Mouse (Mus musculus): ENCODE results near the gene Arhgap25. TPM values are rescaled to one million over a fixed set of nuclear protein-coding genes. Genes with fewer than 3 reads are reported as not detected.

Gene Arhgap25
- total and polyA plus RNA-seq, 2 experiments, result 0.40 to 1.6 TPM

GRCm38 (mm10) chr6:87499791-87500190 is 33.3 kb downstream of the Arhgap25 start:
- Histone ChIP-seq H3K27ac (replicated peaks; ENCODE audit: insufficient read depth, low read depth, low read length) (no peak overlapping the region), H3K4me3 (ENCODE audit: insufficient read depth, low read depth, low read length) (no peak overlapping the region), H3K36me3 (ENCODE audit: control insufficient read depth, insufficient read depth, low read length) (no peaks in the 10 kb centered on the region), H3K27me3 (ENCODE audit: control insufficient read depth, insufficient read depth, low read length) (no peaks in the 10 kb centered on the region), H3K9ac (ENCODE audit: low read depth, low read length) (no peak overlapping the region), H3K4me1 (ENCODE audit: control insufficient read depth, insufficient read depth, low read length) (no peaks in the 10 kb centered on the region), H3K79me2 (ENCODE audit: control insufficient read depth, insufficient read depth, low read length) (no peaks in the 10 kb centered on the region)
- DNase-seq (ENCODE audit: extremely low read depth, low read depth, low spot score), result peak; percentile 24
- WGBS, result 65% methylated on average over 6 of the region's 6 CpGs
- TF ChIP-seq CTCF (IDR thresholded peaks at IDR 0.05; ENCODE audit: low read depth, low read length), result no peak
- TF ChIP-seq POLR2A (IDR thresholded peaks at IDR 0.05; ENCODE audit: extremely low read depth, insufficient read depth, low read length), result no peak

DNA sequence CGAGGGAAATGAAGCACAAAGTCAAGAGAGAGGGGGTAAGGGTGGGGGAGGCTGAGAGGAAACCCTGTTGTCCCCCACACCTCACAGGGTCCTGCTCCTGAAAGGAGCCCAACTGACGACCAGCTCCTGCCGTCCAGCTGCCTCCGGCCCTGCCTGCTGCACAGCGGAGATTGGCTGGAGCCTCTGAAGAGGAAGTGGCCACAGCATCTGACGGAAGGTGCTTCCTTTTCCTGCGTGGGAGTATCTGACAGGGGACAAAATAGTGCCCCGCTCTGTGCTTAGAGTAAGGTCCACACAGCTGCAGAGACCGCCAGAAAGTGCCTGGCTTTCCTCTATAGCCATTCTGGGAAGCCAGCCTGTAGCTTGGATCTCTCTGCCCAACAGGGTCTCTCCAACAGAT is 36.9 kb downstream of the Arhgap25 start:
- DNase-seq (ENCODE audit: extremely low read depth, low read depth, low spot score), result no peak
- Histone ChIP-seq H3K27ac (replicated peaks; ENCODE audit: insufficient read depth, low read depth, low read length) (no peak overlapping the region; the same call in 1 of the 2 replicates), H3K4me3 (ENCODE audit: insufficient read depth, low read depth, low read length) (peak overlapping the region; percentile 55), H3K79me2 (ENCODE audit: control insufficient read depth, insufficient read depth, low read length) (no peaks in the 10 kb centered on the region), H3K9ac (ENCODE audit: low read depth, low read length) (peak overlapping the region; percentile 70), H3K4me1 (ENCODE audit: control insufficient read depth, insufficient read depth, low read length) (no peaks in the 10 kb centered on the region), H3K36me3 (ENCODE audit: control insufficient read depth, insufficient read depth, low read length) (no peaks in the 10 kb centered on the region), H3K27me3 (ENCODE audit: control insufficient read depth, insufficient read depth, low read length) (no peaks in the 10 kb centered on the region)
- TF ChIP-seq CTCF (IDR thresholded peaks at IDR 0.05; ENCODE audit: low read depth, low read length), result no peak
- no peak for TF ChIP-seq POLR2A (IDR thresholded peaks at IDR 0.05; ENCODE audit: extremely low read depth, insufficient read depth, low read length)
- 63% methylated on average over 9 of the region's 9 CpGs for WGBS

DNA sequence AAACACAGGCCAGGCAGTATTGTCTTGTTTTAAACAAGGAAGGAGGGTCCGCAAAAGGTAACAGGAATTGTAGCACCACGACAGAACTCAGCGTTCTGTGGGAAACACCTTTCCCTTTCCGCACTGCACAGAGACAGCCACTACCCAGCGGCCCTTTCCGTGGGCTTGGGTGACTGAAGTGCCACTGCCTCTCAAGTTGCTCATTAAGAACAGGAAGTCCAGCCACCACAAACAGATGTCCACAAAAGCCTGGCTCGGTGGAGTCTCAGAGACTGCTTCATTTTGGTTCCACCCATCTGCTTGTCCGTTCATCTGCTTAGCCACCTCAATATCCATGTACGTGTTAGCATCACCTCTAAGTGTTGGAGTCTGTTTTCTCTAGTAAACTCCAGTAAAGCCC is 38.7 kb downstream of the Arhgap25 start:
- Histone ChIP-seq H3K36me3 (ENCODE audit: control insufficient read depth, insufficient read depth, low read length) (no peaks in the 10 kb centered on the region), H3K4me1 (ENCODE audit: control insufficient read depth, insufficient read depth, low read length) (no peaks in the 10 kb centered on the region), H3K79me2 (ENCODE audit: control insufficient read depth, insufficient read depth, low read length) (no peaks in the 10 kb centered on the region), H3K27ac (replicated peaks; ENCODE audit: insufficient read depth, low read depth, low read length) (no peak overlapping the region), H3K9ac (ENCODE audit: low read depth, low read length) (no peak overlapping the region), H3K27me3 (ENCODE audit: control insufficient read depth, insufficient read depth, low read length) (no peaks in the 10 kb centered on the region), H3K4me3 (ENCODE audit: insufficient read depth, low read depth, low read length) (no peak overlapping the region)
- no peak for DNase-seq (ENCODE audit: extremely low read depth, low read depth, low spot score)
- no peak for TF ChIP-seq POLR2A (IDR thresholded peaks at IDR 0.05; ENCODE audit: extremely low read depth, insufficient read depth, low read length)
- TF ChIP-seq CTCF (IDR thresholded peaks at IDR 0.05; ENCODE audit: low read depth, low read length), result no peak
- WGBS, result 67% methylated on average over 9 of the region's 9 CpGs

DNA sequence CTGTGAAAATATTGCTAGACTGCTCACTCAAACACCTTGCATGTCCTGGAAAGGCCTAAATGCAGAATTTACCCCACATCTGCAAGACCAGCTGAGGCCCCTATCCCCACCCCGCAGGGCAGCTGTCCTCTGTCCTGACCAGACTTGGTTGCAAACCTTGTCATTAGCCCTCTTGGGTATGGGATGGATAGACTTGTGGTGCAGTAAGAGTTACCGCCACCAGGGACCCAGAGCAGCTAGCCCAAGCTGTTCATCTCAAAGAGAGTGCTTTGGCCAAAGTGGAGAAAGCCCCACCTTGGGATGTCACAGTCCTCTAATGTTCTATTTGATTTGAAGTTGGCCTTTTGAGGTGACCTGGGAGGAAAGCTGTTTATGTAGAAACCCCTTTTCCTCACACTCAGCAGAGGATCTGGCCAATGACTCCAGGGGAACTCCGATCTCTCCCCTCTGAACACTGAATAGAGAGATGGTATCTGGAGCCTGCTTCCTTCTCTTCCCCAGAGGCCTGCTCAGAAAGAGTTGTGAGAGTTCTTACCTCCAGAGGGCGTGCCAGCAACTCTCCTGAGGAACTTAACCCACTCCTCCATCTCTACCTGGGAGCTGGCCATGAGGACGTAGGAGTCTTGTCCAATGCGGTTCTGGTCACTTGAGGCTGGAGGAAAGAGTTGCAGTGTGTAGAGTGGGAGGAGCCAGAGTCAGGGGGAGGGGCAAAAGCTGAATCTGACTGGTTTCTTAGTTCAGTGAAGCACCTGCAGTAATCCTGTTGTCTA is 45.2 kb downstream of the Arhgap25 start:
- Histone ChIP-seq H3K36me3 (ENCODE audit: control insufficient read depth, insufficient read depth, low read length) (no peaks in the 10 kb centered on the region), H3K27ac (replicated peaks; ENCODE audit: insufficient read depth, low read depth, low read length) (no peak overlapping the region), H3K79me2 (ENCODE audit: control insufficient read depth, insufficient read depth, low read length) (no peaks in the 10 kb centered on the region), H3K27me3 (ENCODE audit: control insufficient read depth, insufficient read depth, low read length) (no peaks in the 10 kb centered on the region), H3K4me1 (ENCODE audit: control insufficient read depth, insufficient read depth, low read length) (no peaks in the 10 kb centered on the region), H3K9ac (ENCODE audit: low read depth, low read length) (no peak overlapping the region), H3K4me3 (ENCODE audit: insufficient read depth, low read depth, low read length) (no peak overlapping the region)
- TF ChIP-seq CTCF (IDR thresholded peaks at IDR 0.05; ENCODE audit: low read depth, low read length) (no peak), POLR2A (IDR thresholded peaks at IDR 0.05; ENCODE audit: extremely low read depth, insufficient read depth, low read length) (no peak)
- no peak for DNase-seq (ENCODE audit: extremely low read depth, low read depth, low spot score)
- 65% methylated on average over 6 of the region's 6 CpGs for WGBS

DNA sequence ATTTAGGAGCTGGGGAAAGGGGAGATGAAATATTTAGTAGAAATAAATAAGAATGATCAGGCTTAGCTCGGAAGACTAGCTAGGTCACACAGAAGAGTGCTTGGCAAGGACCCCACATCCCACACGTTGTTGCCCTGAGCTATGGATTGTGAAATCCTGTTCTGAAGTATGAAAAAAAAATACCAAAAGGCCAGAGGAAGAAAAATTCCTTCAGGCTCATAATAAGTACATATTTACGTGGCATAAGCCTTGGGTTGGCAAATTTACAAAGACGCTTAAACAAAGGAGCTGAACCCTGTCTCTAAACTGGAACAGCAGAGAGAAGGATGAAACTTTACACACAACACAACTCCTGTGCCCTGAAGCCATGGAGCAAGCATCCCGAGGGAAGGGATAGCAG is 48.3 kb downstream of the Arhgap25 start:
- Histone ChIP-seq H3K9ac (ENCODE audit: low read depth, low read length) (no peak overlapping the region), H3K27me3 (ENCODE audit: control insufficient read depth, insufficient read depth, low read length) (no peaks in the 10 kb centered on the region), H3K27ac (replicated peaks; ENCODE audit: insufficient read depth, low read depth, low read length) (no peak overlapping the region), H3K79me2 (ENCODE audit: control insufficient read depth, insufficient read depth, low read length) (no peaks in the 10 kb centered on the region), H3K4me3 (ENCODE audit: insufficient read depth, low read depth, low read length) (no peak overlapping the region), H3K36me3 (ENCODE audit: control insufficient read depth, insufficient read depth, low read length) (no peaks in the 10 kb centered on the region), H3K4me1 (ENCODE audit: control insufficient read depth, insufficient read depth, low read length) (no peaks in the 10 kb centered on the region)
- TF ChIP-seq CTCF (IDR thresholded peaks at IDR 0.05; ENCODE audit: low read depth, low read length) (no peak), POLR2A (IDR thresholded peaks at IDR 0.05; ENCODE audit: extremely low read depth, insufficient read depth, low read length) (no peak)
- DNase-seq (ENCODE audit: extremely low read depth, low read depth, low spot score), result no peak
- WGBS, result 76% methylated on average over 5 of the region's 5 CpGs

GRCm38 (mm10) chr6:87483900-87484289 is 49.2 kb downstream of the Arhgap25 start:
- H3K4me3 ChIP-seq (ENCODE audit: insufficient read depth, low read depth, low read length), result no peak overlapping the region
- H3K9ac ChIP-seq (ENCODE audit: low read depth, low read length), result no peak overlapping the region
- 78% methylated on average over 3 of the region's 3 CpGs for WGBS
- TF ChIP-seq CTCF (IDR thresholded peaks at IDR 0.05; ENCODE audit: low read depth, low read length) (no peak), POLR2A (IDR thresholded peaks at IDR 0.05; ENCODE audit: extremely low read depth, insufficient read depth, low read length) (no peak)
- no peaks in the 10 kb centered on the region for H3K36me3 ChIP-seq (ENCODE audit: control insufficient read depth, insufficient read depth, low read length)
- no peak for DNase-seq (ENCODE audit: extremely low read depth, low read depth, low spot score)
- no peak overlapping the region for H3K27ac ChIP-seq (replicated peaks; ENCODE audit: insufficient read depth, low read depth, low read length)
- H3K79me2 ChIP-seq (ENCODE audit: control insufficient read depth, insufficient read depth, low read length), result no peaks in the 10 kb centered on the region
- H3K4me1 ChIP-seq (ENCODE audit: control insufficient read depth, insufficient read depth, low read length), result no peaks in the 10 kb centered on the region
- no peaks in the 10 kb centered on the region for H3K27me3 ChIP-seq (ENCODE audit: control insufficient read depth, insufficient read depth, low read length)
